Mouse (Mus musculus): ENCODE measurements around the gene Rpl3l. TPM values are rescaled to one million over a fixed set of nuclear protein-coding genes. Genes with fewer than 3 reads are reported as not detected.

Rpl3l gene
- not detected in 2 replicates for polyA plus RNA-seq (2016; fragmentation: Nextera tagmentation; extraction: Ambion mirVana)

DNA sequence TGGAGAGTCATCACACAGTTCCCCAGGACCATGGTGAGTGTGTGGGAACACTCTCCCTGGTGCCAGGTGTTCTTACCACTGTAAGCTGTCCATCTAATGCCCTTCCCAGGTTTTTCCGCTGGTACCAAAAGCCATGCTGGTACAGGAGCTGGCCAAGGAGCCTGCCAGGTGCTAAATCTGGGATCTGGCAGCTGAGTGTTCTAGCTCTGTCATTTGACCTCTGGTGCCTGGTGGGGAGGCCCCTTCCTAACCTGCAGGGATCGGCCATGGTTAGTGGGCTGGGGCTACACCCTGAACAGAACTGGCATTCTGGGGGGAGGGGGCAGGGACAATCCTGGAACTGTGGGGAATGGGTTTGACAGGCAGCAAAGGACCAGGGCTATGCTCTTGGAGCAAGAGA is at the start of gene Rpl3l:
Gene Rpl3l, plus strand, starts transcription at position 203 of the 400 bp plus-strand sequence.
- ATAC-seq (ENCODE audit: low FRiP score), result no peak
- peaks cover 10% of the 10 kb centered on the region for H3K4me1 ChIP-seq
- peaks cover under 1% of the 10 kb centered on the region for H3K36me3 ChIP-seq
- no peaks in the 10 kb centered on the region for H3K9me3 ChIP-seq (replicated peaks)
- H3K27ac ChIP-seq, result no peak within 1 kb of the TSS
- no peak within 1 kb of the TSS for H3K4me2 ChIP-seq (replicated peaks)
- no peak within 1 kb of the TSS for H3K9ac ChIP-seq
- H3K4me3 ChIP-seq, result no peak within 1 kb of the TSS
- peaks cover 12% of the 10 kb centered on the region; the same call in 1 of the 2 replicates for H3K27me3 ChIP-seq
- WGBS, result 66% methylated on average over 2 of the region's 2 CpGs

DNA sequence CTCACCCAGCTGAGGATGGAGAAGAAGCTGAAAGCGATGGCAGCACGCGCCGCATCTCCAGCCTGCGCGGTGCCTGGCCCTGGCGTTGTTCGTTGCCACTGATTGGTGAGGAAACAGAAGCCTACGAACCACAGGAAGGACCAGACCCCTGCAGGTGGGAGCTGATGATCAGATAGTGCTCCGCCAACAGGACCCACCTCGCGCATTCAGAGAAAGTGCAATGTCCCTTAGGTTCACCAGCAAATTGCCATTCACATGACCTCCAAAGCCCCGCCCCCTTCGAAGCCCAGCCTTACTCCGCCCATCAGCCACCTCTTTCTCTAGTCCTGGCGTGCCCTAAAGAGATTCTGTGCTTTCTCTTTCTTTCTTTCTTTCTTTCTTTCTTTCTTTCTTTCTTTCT is 41.1 kb upstream of the Rpl3l start:
- Histone ChIP-seq H3K9me3 (replicated peaks) (no peaks in the 10 kb centered on the region), H3K9ac (no peak overlapping the region), H3K36me3 (peaks cover 11% of the 10 kb centered on the region), H3K27me3 (peaks cover 50% of the 10 kb centered on the region), H3K4me2 (replicated peaks) (peak overlapping the region; percentile 30), H3K4me3 (no peak overlapping the region; the same call in 1 of the 2 replicates), H3K4me1 (peaks cover 25% of the 10 kb centered on the region), H3K27ac (no peak overlapping the region)
- ATAC-seq (ENCODE audit: low FRiP score), result no peak
- 32% methylated on average over 16 of the region's 16 CpGs for WGBS

DNA sequence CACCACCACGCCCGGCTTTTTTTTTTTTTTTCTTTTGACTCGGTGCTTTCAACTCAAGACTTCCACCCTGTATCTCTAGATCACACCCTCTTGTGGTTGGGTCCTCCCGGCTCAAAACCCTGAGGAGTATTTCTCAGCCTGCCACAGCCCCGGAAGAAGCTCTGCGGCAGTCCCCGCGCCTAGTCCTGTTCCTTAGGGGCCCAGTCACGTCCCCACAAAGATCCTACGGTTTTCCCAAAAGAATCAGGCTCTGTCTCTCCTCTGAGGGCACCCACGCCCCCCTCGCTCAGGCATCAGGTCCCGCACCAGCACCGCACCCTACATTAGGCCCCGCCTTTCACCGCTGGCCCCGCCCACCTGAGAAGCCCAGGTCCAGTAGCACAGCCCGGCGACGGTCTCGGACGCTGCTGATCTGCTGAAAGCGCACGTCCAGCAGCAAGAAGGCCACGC is 40.4 kb upstream of the Rpl3l start:
- Histone ChIP-seq H3K4me3 (peak overlapping the region; percentile 23), H3K36me3 (peaks cover 7% of the 10 kb centered on the region; the same call in 1 of the 2 replicates), H3K9ac (no peak overlapping the region), H3K27ac (no peak overlapping the region), H3K27me3 (peaks cover 50% of the 10 kb centered on the region), H3K4me2 (replicated peaks) (peak overlapping the region; percentile 42), H3K4me1 (peaks cover 25% of the 10 kb centered on the region), H3K9me3 (replicated peaks) (no peaks in the 10 kb centered on the region)
- 2% methylated on average over 25 of the region's 25 CpGs for WGBS
- ATAC-seq (ENCODE audit: low FRiP score), result no peak

DNA sequence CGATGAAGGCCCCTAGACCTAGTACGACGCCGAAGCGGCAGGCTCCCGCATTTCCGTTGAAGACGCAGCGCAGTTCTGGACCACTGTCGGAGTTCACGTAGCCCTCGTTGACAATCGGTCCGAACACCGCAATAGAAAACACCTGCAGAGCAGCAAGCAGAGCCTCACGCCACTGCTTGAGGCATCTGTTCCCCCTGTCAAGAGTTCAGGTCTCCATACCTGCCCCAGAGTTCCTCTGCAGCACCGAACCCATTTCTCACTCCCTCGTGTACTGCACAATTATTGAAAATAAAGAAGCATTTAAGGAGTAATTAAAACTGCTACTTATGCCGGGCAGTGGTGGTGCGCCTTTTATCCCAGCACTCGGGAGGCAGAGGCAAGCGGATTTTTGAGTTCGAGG is 40.0 kb upstream of the Rpl3l start:
- peak overlapping the region; percentile 23 for H3K4me3 ChIP-seq
- H3K27ac ChIP-seq, result no peak overlapping the region
- no peaks in the 10 kb centered on the region for H3K9me3 ChIP-seq (replicated peaks)
- peaks cover 50% of the 10 kb centered on the region for H3K27me3 ChIP-seq
- no peak overlapping the region for H3K9ac ChIP-seq
- WGBS, result 19% methylated on average over 23 of the region's 23 CpGs
- peaks cover 5% of the 10 kb centered on the region; the same call in 1 of the 2 replicates for H3K36me3 ChIP-seq
- peak overlapping the region; percentile 42 for H3K4me2 ChIP-seq (replicated peaks)
- H3K4me1 ChIP-seq, result peaks cover 25% of the 10 kb centered on the region
- ATAC-seq (ENCODE audit: low FRiP score), result no peak

DNA sequence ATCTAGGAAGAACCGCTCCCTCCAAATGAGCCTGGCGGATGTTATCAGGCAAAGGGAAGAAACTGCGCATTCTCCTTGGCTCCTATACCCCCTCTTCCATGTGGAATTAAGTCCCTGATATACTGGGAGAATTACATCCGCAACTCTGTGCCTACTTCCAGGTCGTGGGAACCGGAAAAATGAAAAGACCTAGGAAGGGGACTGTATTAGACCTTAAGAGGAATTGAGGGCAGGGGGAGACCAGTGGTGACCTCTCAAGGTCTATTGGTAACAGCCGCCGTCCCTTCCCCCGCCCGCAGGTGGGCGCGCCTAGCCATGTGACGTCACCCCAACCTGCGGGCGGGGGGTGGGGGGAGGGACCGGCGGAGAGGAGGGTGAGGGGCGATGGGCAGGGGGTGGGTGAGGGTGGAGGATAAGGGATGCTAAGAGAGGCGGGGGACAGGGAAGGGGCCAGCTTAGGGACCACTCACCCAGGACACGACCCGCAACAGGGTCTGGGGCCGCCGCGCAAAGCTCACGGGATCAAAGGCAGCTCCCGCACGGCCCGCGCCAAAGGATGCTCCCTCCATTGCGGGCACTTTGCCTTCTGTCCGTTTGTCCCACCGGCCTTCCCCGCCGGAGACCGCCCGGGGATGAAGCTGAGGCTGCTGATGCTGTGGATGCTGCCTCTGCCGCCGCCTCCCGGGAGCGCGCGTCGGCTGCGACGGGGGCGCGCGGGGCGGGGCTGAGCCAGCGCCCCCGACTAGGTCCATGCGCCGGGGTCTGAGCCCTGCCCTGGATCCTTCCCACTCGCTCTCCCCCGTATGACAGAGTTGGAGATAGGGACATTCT is 38.2 kb upstream of the Rpl3l start, which contains the start of gene Syngr3:
Gene Syngr3, minus strand, starts transcription at position 705 of the 831 bp plus-strand sequence.
- Histone ChIP-seq H3K4me1 (peaks cover 25% of the 10 kb centered on the region), H3K27me3 (peaks cover 50% of the 10 kb centered on the region), H3K9ac (peak within 1 kb of the TSS; percentile 88), H3K4me3 (peak within 1 kb of the TSS; percentile 74), H3K9me3 (replicated peaks) (no peaks in the 10 kb centered on the region), H3K4me2 (replicated peaks) (peak within 1 kb of the TSS; percentile 91), H3K27ac (peak within 1 kb of the TSS; percentile 81), H3K36me3 (peaks cover 5% of the 10 kb centered on the region; the same call in 1 of the 2 replicates)
- 1% methylated on average over 44 of the region's 55 CpGs for WGBS
- peak; percentile 57 for ATAC-seq (ENCODE audit: low FRiP score)

DNA sequence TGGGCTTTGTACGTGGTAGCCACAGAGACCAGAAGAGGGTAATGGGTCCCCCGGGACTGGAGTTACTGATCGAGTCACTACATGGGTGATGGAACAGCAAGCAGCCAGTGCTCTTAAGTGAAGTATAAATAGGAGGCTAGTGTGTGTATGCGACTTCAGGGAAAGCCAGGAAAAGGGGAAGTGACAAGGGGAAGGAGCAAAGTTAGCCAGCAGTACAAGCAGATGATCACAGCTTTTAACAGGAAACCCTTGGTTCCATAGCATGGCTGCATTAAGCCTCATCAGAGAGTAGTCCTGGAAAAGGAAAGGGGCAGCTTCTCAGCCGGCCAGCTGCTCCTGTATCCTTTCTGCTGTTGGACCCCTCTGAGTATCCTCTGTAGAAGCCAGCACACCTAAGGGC is 35.2 kb upstream of the Rpl3l start:
- WGBS, result 89% methylated on average over 5 of the region's 5 CpGs
- no peaks in the 10 kb centered on the region for H3K9me3 ChIP-seq (replicated peaks)
- H3K27me3 ChIP-seq, result peaks cover 39% of the 10 kb centered on the region
- H3K4me2 ChIP-seq (replicated peaks), result no peak overlapping the region
- H3K4me3 ChIP-seq, result no peak overlapping the region
- H3K4me1 ChIP-seq, result peaks cover 33% of the 10 kb centered on the region
- ATAC-seq (ENCODE audit: low FRiP score), result no peak
- H3K27ac ChIP-seq, result no peak overlapping the region
- H3K9ac ChIP-seq, result no peak overlapping the region
- H3K36me3 ChIP-seq, result peaks cover 5% of the 10 kb centered on the region; the same call in 1 of the 2 replicates

DNA sequence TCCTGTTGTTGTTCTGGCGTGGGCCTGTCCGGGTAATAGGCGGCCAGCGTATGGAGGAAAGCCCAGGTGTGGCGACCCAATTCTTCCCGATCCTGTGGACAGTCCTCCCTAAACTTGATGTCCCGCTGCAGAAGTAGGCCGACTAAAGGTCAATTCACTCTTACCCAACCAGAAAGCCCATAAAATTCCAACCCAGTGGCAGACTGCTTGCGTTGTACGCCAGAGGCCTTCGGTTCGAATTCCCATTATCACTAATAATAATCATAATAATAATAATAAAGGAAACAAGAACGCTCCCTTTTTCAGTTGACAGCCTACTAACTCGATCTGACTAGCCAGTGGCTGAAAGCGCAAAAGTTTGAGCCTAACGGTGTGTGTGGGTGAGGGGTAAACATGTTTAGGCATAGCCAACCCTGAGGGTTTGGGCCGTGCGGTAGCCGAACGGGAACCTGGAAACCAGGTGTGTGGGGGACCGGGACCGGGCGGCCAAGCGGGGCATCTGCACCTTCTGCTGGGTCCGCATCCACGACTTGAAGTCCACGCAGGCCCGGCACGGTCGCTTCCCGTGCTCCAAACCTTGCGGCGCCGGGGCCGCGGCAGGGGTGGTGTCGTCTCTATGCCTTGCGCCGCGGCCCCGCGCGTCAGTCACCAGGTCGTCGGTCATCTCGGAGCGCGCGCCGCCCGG is 32.2 kb upstream of the Rpl3l start:
- H3K4me2 ChIP-seq (replicated peaks), result peak overlapping the region; percentile 77
- WGBS, result 6% methylated on average over 44 of the region's 51 CpGs
- no peaks in the 10 kb centered on the region for H3K9me3 ChIP-seq (replicated peaks)
- H3K27ac ChIP-seq, result peak overlapping the region; percentile 88
- H3K4me3 ChIP-seq, result peak overlapping the region; percentile 78
- H3K9ac ChIP-seq, result peak overlapping the region; percentile 90
- H3K36me3 ChIP-seq, result peaks cover 15% of the 10 kb centered on the region
- H3K27me3 ChIP-seq, result peaks cover 16% of the 10 kb centered on the region
- peaks cover 26% of the 10 kb centered on the region for H3K4me1 ChIP-seq
- ATAC-seq (ENCODE audit: low FRiP score), result peak; percentile 48

DNA sequence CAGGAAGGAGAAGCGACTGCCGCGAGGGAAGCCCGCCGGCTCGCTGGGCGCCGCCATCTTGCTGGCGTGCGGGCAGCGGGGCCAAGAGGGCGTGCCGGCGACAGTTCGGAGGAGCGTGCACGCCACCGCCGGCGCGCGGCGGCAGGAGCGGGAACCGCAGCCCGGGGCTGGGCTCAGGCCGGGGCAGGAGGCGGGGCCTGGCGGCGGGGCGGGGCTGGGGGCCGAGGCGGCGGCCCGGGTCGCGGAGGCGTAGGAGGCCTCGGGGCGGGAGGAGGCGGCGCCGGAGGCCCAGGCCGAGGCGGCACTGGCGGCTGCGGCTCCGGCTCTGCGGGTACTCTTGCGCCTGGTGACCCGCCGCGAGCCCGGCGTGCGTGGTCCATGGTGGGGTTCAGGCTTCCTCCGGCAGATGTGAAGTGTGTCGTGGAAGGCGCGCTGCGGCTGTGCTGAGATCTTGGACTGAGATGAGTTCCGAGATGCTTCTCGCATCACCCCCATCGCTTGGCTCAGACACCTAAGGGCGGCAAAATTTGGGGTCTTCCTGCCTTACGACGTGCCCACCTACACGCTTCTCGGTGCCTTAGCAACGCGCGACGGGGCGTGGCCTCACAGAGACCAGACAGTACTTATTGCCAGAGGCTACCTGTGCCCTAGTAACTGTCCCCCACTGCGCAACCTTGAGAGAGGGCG is 31.5 kb upstream of the Rpl3l start, which contains the start of the genes Gfer and Noxo1:
Gene Gfer, minus strand, starts transcription at position 146 of the 687 bp plus-strand sequence.
Gene Noxo1, plus strand, starts transcription at position 224 of the 687 bp plus-strand sequence.
- under 1% methylated on average over 63 of the region's 76 CpGs for WGBS

DNA sequence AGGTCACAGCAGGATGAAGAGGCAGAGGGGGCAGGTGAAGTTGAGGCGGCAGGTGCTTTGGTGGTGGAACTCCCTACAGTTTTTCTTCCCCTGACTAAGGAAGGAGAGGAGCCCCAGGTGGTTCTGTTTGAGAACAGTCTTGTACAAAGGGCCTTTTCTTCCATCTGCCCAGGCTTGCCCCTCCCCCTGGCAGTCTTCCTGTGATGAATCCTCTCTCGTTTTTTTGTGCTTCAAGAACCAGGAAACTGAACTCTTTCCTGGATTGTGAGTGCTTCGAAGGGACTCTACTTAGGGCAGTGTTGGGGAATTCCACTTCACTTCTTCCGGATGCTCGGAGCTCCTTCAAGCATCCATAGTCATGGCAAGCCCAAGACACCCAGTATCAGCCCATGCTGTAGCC is 29.6 kb upstream of the Rpl3l start:
- Histone ChIP-seq H3K27ac (peak overlapping the region; percentile 57), H3K9ac (no peak overlapping the region), H3K4me1 (peaks cover 26% of the 10 kb centered on the region), H3K9me3 (replicated peaks) (no peaks in the 10 kb centered on the region), H3K4me2 (replicated peaks) (peak overlapping the region; percentile 15; the same call in 1 of the 2 replicates), H3K27me3 (peaks cover 8% of the 10 kb centered on the region; the same call in 1 of the 2 replicates), H3K4me3 (no peak overlapping the region), H3K36me3 (peaks cover 36% of the 10 kb centered on the region)
- 19% methylated on average over 5 of the region's 5 CpGs for WGBS
- ATAC-seq (ENCODE audit: low FRiP score), result no peak

More for the DNA sequence above, 31.5 kb upstream of the Rpl3l start, which contains the start of the genes Gfer and Noxo1:
- H3K4me1 ChIP-seq, result peaks cover 26% of the 10 kb centered on the region
- H3K9ac ChIP-seq, result peak within 1 kb of the TSS; percentile 90
- ATAC-seq (ENCODE audit: low FRiP score), result peak; percentile 91
- peaks cover 10% of the 10 kb centered on the region for H3K27me3 ChIP-seq
- H3K36me3 ChIP-seq, result peaks cover 22% of the 10 kb centered on the region
- peak within 1 kb of the TSS; percentile 88 for H3K27ac ChIP-seq
- H3K4me3 ChIP-seq, result peak within 1 kb of the TSS; percentile 78
- H3K9me3 ChIP-seq (replicated peaks), result no peaks in the 10 kb centered on the region
- peak within 1 kb of the TSS; percentile 77 for H3K4me2 ChIP-seq (replicated peaks)

DNA sequence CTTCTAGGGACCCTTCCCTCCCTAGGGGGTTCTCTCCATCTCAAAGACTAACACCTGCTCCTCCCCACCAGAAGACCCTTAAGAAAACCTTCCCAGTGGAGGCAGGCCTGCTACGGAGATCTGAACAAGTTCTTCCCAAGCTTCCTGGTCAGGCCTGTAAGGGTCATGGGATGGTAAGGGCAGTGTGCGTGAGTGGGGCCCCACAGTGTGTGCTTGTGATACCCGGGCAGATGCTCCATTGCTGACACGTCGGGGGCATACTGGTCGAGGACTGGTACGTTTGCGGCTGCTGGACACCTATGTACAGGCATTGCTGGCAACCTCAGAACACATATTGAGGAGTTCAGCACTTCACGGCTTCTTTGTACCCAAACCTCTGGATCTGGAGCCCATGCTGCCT is 28.9 kb upstream of the Rpl3l start:
- Histone ChIP-seq H3K9me3 (replicated peaks) (no peaks in the 10 kb centered on the region), H3K4me2 (replicated peaks) (peak overlapping the region; percentile 15; the same call in 1 of the 2 replicates), H3K4me3 (no peak overlapping the region), H3K9ac (no peak overlapping the region), H3K27me3 (peaks cover 8% of the 10 kb centered on the region; the same call in 1 of the 2 replicates), H3K27ac (no peak overlapping the region), H3K36me3 (peaks cover 39% of the 10 kb centered on the region), H3K4me1 (peaks cover 26% of the 10 kb centered on the region)
- 68% methylated on average over 9 of the region's 9 CpGs for WGBS
- no peak for ATAC-seq (ENCODE audit: low FRiP score)

DNA sequence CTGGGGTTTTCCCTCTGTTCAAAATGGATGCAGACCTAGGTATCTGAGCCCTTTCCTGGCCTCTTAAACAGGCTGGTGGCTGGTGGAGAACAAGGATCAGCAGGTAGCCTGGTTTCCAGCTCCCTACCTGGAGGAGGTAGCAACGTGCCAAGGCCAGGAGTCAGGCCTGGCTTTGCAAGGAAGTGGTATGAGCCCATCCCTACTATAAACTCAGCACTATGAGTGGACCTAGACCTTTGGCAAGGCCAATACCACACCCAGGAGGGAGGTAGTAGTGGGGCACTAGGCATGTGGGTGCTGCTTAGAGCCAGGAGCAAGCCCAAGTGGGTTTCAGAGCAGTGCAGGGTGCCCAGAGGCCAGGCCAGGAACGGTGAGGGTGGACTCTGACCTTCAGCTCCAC is 28.1 kb upstream of the Rpl3l start:
- ATAC-seq (ENCODE audit: low FRiP score), result no peak
- Histone ChIP-seq H3K9me3 (replicated peaks) (no peaks in the 10 kb centered on the region), H3K4me2 (replicated peaks) (no peak overlapping the region), H3K4me1 (peaks cover 26% of the 10 kb centered on the region), H3K36me3 (peaks cover 46% of the 10 kb centered on the region), H3K27ac (no peak overlapping the region), H3K9ac (no peak overlapping the region), H3K4me3 (no peak overlapping the region), H3K27me3 (peaks cover 8% of the 10 kb centered on the region; the same call in 1 of the 2 replicates)
- WGBS, result 84% methylated on average over 2 of the region's 2 CpGs

Measured in hindbrain, embryonic 12.5 days (tissue).